Mouse (Mus musculus) hindbrain, embryonic 11.5 days (tissue): ENCODE measurements at regions not wholly inside any gene's neighbourhood (a gene's known extent, or its start where the extent isn't known, plus 50 kb on each side); places are given as distances from the start of the nearest gene placed in this dataset.

ENCODE experiments used
- ATAC-seq: fragments of 200-750 bp; cut with Nextera tagmentation; 2 replicates; pipeline ENCODE4 v1.8.0; 2017; ENCODE audit warnings: mild to moderate bottlenecking, moderate TSS enrichment, moderate library complexity; ENCODE audit not compliant: low FRiP score
- DNase-seq: peaks from one replicate; pipeline ENCODE4 v3.0.0-alpha.2; 2015; ENCODE audit warnings: low spot score
- H3K27ac ChIP-seq: fragments of 300-500 bp; sonication (generic); 2 replicates; pipeline ENCODE4 v1.5.1; 2014; ENCODE audit warnings: mild to moderate bottlenecking, low read depth, low read length
- H3K27me3 ChIP-seq: fragments of 300-500 bp; sonication (generic); 2 replicates; pipeline ENCODE4 v1.6.1; 2014; ENCODE audit warnings: mild to moderate bottlenecking, low read length, moderate library complexity, mixed read lengths; ENCODE audit not compliant: control insufficient read depth, insufficient read depth
- H3K36me3 ChIP-seq: fragments of 300-500 bp; sonication (generic); 2 replicates; pipeline ENCODE4 v1.6.1; 2014; ENCODE audit warnings: mild to moderate bottlenecking, low read length, moderate library complexity, mixed read lengths; ENCODE audit not compliant: control insufficient read depth, insufficient read depth
- H3K4me1 ChIP-seq: fragments of 300-500 bp; sonication (generic); replicated peaks from 2 replicates; pipeline ENCODE4 v1.6.1; 2014; ENCODE audit warnings: low read length, mixed read lengths; ENCODE audit not compliant: control insufficient read depth, insufficient read depth
- H3K4me2 ChIP-seq: fragments of 300-500 bp; sonication (generic); replicated peaks from 2 replicates; pipeline ENCODE4 v1.6.1; 2014; ENCODE audit warnings: mild to moderate bottlenecking, low read depth, low read length
- H3K4me3 ChIP-seq: fragments of 300-500 bp; sonication (generic); 2 replicates; pipeline ENCODE4 v1.5.1; 2014; ENCODE audit warnings: low read depth, low read length
- H3K9ac ChIP-seq: fragments of 300-500 bp; sonication (generic); 2 replicates; pipeline ENCODE4 v1.6.1; 2014; ENCODE audit warnings: low read depth, low read length
- H3K9me3 ChIP-seq: fragments of 300-500 bp; sonication (generic); 2 replicates; pipeline ENCODE4 v1.6.1; 2016; ENCODE audit warnings: low read length; ENCODE audit not compliant: control insufficient read depth
- WGBS: fragments of 180-500 bp; shearing (Covaris S2); extraction: QIAGEN DNeasy Blood & Tissue Kit; methylation state at CpG from one replicate; pipeline ENCODE4 v1.1.7; 2014; 5-methylcytosine and 5-hydroxymethylcytosine counted together

DNA sequence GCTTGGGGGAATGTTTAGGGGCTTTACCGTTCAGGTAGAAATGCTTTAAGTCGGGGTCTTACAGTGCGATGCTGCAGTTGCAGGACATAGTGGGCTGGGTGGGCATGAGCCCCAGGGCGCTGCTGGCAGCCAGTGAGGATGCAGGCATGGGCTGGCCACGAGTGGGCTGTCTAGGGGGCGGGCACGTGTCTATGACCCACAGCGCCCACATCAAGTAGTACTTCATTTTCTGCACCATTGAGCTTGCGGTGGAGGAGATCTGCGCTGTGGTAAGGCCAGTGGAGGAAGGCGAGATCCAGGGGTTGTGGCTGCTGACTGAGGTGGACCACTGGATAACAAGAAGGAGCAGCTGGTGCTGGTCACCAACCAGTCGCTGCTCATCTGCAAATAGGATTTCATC, 52.4 kb upstream of the Olfr291 start:
- H3K9me3 ChIP-seq, result no peaks in the 10 kb centered on the region
- DNase-seq, result no peak
- WGBS, result 41% methylated on average over 12 of the region's 12 CpGs
- no peaks in the 10 kb centered on the region for H3K4me1 ChIP-seq
- no peak overlapping the region for H3K9ac ChIP-seq
- H3K27me3 ChIP-seq, result no peaks in the 10 kb centered on the region
- H3K27ac ChIP-seq, result no peak overlapping the region
- H3K4me2 ChIP-seq, result no peak overlapping the region
- H3K36me3 ChIP-seq, result no peaks in the 10 kb centered on the region
- ATAC-seq, result no peak
- H3K4me3 ChIP-seq, result no peak overlapping the region

- no peaks in the 10 kb centered on the region for H3K9me3 ChIP-seq
- WGBS, result 12% methylated on average over 1 of the region's 1 CpGs
- H3K9ac ChIP-seq, result no peak overlapping the region
- no peaks in the 10 kb centered on the region for H3K27me3 ChIP-seq
- H3K4me2 ChIP-seq, result no peak overlapping the region
- no peaks in the 10 kb centered on the region for H3K36me3 ChIP-seq
- H3K27ac ChIP-seq, result no peak overlapping the region
- no peak for DNase-seq
- no peak for ATAC-seq
- no peaks in the 10 kb centered on the region for H3K4me1 ChIP-seq
- no peak overlapping the region for H3K4me3 ChIP-seq
Measured at GRCm38 (mm10) chr7:84794655-84795054, 58.7 kb upstream of the Olfr291 start.

DNA sequence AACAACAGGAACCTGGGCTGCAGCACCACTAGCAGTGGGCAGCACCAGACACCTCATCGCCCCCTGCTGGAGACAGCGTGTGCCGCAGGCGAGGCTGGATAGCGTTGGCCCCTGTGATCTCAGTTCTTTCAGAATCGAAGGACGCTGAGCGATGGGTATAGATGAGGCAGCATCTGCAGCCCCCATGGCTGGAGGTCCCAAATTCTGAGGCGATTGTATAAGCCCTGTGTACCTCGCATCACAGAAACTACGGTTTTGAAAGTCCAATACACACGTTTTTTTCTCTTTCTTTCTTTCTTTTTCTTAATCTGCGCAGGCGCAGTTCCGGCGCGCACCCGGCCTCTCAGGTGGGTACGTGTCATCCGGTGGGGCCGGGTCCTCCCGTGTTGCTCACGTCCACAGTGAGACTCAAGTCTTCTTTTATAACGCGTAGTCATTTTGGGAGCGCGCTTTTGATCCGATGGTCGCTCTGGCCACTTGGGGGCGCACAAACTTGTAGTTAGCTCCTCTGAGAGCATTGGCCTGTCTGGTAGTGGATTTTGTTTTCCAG, 74.0 kb upstream of the Olfr291 start:
- Histone ChIP-seq H3K9ac (peak overlapping the region; percentile 60), H3K27ac (peak overlapping the region; percentile 42; the same call in 1 of the 2 replicates), H3K36me3 (no peaks in the 10 kb centered on the region), H3K4me2 (peak overlapping the region; percentile 71), H3K27me3 (no peaks in the 10 kb centered on the region), H3K9me3 (no peaks in the 10 kb centered on the region), H3K4me1 (no peaks in the 10 kb centered on the region), H3K4me3 (peak overlapping the region; percentile 45)
- peak; percentile 94 for DNase-seq
- under 1% methylated on average over 30 of the region's 30 CpGs for WGBS
- ATAC-seq, result peak; percentile 98

- H3K4me1 ChIP-seq, result no peaks in the 10 kb centered on the region
- no peak overlapping the region for H3K9ac ChIP-seq
- H3K27ac ChIP-seq, result no peak overlapping the region
- H3K4me3 ChIP-seq, result no peak overlapping the region
- H3K4me2 ChIP-seq, result no peak overlapping the region
- ATAC-seq (no peak), DNase-seq (no peak)
- H3K9me3 ChIP-seq, result no peaks in the 10 kb centered on the region
- no peaks in the 10 kb centered on the region for H3K36me3 ChIP-seq
- no peaks in the 10 kb centered on the region for H3K27me3 ChIP-seq
Measured at GRCm38 (mm10) chr7:84777696-84778095, 75.7 kb upstream of the Olfr291 start.

DNA sequence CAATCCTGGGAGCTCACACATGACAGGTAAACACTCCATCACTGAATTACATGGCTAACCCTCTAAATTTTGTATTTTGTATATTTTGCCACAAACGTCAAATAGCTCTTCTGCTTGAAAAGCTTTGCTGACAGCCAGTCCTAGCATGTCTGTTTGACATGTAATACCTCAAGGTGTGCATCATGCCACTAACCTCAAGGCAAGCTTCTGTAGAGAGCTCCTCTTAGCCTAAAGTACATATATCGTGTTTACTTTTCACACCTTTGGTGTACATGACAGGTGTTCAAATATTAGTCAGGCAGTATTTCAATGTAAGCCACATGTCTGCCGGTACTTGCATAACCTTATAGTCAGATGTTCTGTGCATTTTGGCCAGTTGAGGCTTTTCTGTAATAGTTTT, 66.5 kb upstream of the Zfand6 start:
- H3K9me3 ChIP-seq, result no peaks in the 10 kb centered on the region
- DNase-seq (no peak), ATAC-seq (no peak)
- H3K9ac ChIP-seq, result no peak overlapping the region
- WGBS, result 84% methylated on average over 3 of the region's 3 CpGs
- no peaks in the 10 kb centered on the region for H3K4me1 ChIP-seq
- H3K36me3 ChIP-seq, result no peaks in the 10 kb centered on the region
- no peaks in the 10 kb centered on the region for H3K27me3 ChIP-seq
- no peak overlapping the region for H3K4me2 ChIP-seq
- no peak overlapping the region for H3K4me3 ChIP-seq
- H3K27ac ChIP-seq, result no peak overlapping the region

DNA sequence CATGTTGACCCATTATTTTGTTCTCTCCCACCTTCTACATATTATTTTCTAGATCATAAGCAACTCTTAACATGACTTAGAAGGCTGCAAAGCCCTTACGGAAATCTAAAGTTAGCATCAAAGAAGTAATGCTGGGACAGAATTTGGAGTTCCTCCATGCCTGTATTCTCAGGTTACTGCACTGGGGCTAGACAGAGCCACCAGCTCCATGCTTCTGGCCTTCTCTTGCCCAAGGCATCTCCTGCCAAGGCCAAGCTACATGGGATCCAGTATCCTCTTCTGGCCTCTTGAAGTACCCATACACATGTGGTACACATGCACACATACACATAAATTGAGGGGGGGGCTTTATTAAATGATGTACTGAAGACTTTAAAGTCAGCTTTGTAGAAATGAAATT, 63.6 kb upstream of the Zfand6 start:
- 84% methylated on average over 1 of the region's 1 CpGs for WGBS
- Histone ChIP-seq H3K9me3 (no peaks in the 10 kb centered on the region), H3K4me3 (no peak overlapping the region), H3K36me3 (no peaks in the 10 kb centered on the region), H3K27ac (no peak overlapping the region), H3K9ac (no peak overlapping the region), H3K4me2 (no peak overlapping the region), H3K4me1 (no peaks in the 10 kb centered on the region), H3K27me3 (no peaks in the 10 kb centered on the region)
- DNase-seq (no peak), ATAC-seq (no peak)

DNA sequence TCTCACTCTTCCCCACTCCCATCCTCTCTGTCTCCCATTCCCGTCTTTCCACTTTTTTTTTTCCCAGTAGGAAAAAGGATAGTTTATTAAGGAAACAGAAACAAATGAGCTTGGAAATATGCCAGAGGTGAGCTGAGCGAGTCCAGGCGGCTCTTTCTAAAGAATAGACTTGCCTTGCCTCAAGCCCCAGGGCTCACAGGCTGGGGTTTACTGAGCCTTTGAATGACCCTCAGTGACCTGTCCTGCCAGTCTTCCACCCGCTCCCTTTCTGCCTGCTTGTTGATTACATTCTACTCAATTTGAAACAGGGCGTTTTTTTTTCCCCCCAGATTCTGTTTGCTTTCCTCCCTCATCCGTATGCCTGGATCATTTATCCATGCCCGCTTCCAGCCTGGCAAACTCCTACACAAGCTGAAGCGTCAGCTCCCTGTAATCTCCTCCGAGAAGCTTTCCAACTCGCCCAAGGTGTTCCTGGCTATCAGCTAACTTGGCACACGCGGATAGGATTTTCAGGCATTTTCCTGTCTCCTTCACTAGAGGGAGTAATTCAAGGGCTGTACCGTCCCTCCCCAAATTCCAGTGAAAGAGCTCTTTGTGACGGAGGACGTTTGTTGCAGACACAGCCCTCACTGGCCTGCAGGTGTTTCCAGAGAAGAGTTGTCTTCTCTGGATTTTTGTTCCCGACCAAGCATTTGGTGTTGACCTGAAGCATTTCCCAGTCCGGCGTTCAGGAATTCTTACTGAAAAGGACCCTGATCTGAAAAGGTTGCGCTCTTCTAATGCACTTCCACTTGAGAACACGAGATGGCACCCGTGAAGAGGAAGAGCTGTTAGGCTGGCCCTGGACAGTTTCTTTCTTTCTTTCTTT, 59.9 kb upstream of the Zfand6 start:
- no peaks in the 10 kb centered on the region for H3K9me3 ChIP-seq
- no peak overlapping the region for H3K27ac ChIP-seq
- peak overlapping the region; percentile 35 for H3K9ac ChIP-seq
- DNase-seq (peak; percentile 78), ATAC-seq (peak; percentile 88)
- H3K4me3 ChIP-seq, result peak overlapping the region; percentile 30
- no peaks in the 10 kb centered on the region for H3K4me1 ChIP-seq
- peak overlapping the region; percentile 48 for H3K4me2 ChIP-seq
- no peaks in the 10 kb centered on the region for H3K27me3 ChIP-seq
- 6% methylated on average over 21 of the region's 21 CpGs for WGBS
- H3K36me3 ChIP-seq, result no peaks in the 10 kb centered on the region

- Histone ChIP-seq H3K27me3 (no peaks in the 10 kb centered on the region), H3K9me3 (no peaks in the 10 kb centered on the region), H3K4me3 (no peak overlapping the region), H3K4me1 (no peaks in the 10 kb centered on the region), H3K27ac (no peak overlapping the region), H3K36me3 (no peaks in the 10 kb centered on the region), H3K9ac (no peak overlapping the region), H3K4me2 (no peak overlapping the region)
- no peak for ATAC-seq
- 70% methylated on average over 1 of the region's 1 CpGs for WGBS
- no peak for DNase-seq
Measured at GRCm38 (mm10) chr7:84747847-84748246, 58.1 kb upstream of the Zfand6 start.
